Mouse (Mus musculus) embryonic fibroblast, embryonic 13.5 days (primary cell): ENCODE data around the gene Tmx1.

ENCODE experiments used
- CTCF ChIP-seq: IDR thresholded peaks from 2 replicates; pipeline ENCODE4 v1.5.1; 2011; ENCODE audit warnings: mild to moderate bottlenecking, control low read depth, low read length, moderate library complexity, borderline replicate concordance; ENCODE audit not compliant: insufficient read depth
- POLR2A ChIP-seq: IDR thresholded peaks from 2 replicates; pipeline ENCODE4 v1.6.1; 2011; ENCODE audit warnings: low read depth, mild to moderate bottlenecking, control low read depth, low read length, moderate library complexity

DNA sequence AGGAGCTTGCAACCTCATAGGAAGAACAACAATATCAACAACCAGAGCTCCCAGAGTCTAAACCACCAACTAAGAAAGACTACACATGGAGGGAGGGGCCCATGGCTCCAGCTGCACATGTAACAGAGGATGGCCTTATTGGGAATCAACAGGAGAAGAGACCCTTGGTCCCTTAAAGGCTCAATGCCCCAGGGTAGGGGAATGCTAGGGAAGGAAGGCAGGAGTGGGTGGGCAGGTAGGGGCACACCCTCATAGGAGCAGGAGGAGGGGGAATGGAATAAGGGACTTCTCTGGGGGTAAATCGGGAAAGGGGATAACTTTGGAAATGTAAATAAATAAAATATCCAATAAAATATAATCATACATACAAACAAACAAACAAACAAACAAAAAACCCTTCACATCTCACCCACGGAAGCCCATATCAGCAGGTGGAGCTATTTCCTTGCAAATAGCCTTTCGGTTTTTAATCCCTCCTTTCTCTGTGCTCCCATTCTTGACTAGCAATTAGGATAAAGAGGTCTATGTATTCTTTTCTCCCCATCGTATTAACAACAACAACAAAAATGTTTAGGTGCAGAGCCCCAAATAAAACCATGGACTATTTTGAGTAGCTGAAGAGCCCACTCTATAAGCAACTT, 42.5 kb downstream of the Tmx1 start:
- no peak for TF ChIP-seq CTCF
- no peak for TF ChIP-seq POLR2A
